Mouse (Mus musculus): ENCODE measurements around the gene Usp35.

DNA sequence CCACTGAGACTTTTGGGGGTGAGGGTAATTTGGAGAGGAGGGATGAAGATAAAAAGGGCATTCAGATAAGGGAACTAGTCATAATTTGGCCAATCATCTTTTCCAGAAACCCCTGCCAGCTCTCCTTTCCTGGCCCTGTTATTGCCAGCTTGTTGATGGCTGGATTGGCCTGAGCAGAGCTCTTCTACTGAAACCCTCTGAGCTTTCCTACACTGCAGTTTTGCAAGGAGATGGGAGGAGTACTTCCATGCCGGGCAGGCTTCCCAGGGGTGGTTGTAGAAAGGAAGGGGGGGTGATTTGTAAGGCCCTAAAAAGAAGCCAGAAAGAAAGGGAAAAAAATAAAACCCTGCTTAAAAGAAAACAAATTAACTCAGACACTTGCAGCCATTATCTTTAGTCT is 69.3 kb downstream of the Usp35 start:
- no peak for TF ChIP-seq CTCF (IDR thresholded peaks at IDR 0.05; ENCODE audit: low read depth, low read length)
- TF ChIP-seq POLR2A (IDR thresholded peaks at IDR 0.05; ENCODE audit: insufficient read depth, low read length), result no peak
- no peak for TF ChIP-seq EP300 (IDR thresholded peaks at IDR 0.05; ENCODE audit: insufficient read depth, low read depth, low read length)
